Mouse (Mus musculus) kidney, adult 2 months (tissue): Measurements from ENCODE around the gene Ppdpf. TPM values are rescaled to one million over a fixed set of nuclear protein-coding genes. Genes with fewer than 3 reads are reported as not detected.

ENCODE experiments used
- DNase-seq: peaks from one replicate; pipeline ENCODE4 v3.0.0; 2021
- H3K27ac ChIP-seq: fragments of 200-500 bp; 2 replicates; pipeline ENCODE4 v1.5.1; 2012; ENCODE audit warnings: low read depth, low read length, control low read depth, inconsistent platforms; ENCODE audit not compliant: insufficient read depth
- H3K27me3 ChIP-seq: fragments of 200-500 bp; replicated peaks from 2 replicates; pipeline ENCODE4 v1.6.1; 2012; ENCODE audit warnings: mild to moderate bottlenecking, moderate library complexity, low read length, inconsistent platforms; ENCODE audit not compliant: control insufficient read depth, insufficient read depth
- H3K36me3 ChIP-seq: fragments of 200-500 bp; 2 replicates; pipeline ENCODE4 v1.6.1; 2012; ENCODE audit warnings: mild to moderate bottlenecking, moderate library complexity, low read length, inconsistent platforms; ENCODE audit not compliant: control insufficient read depth, insufficient read depth
- H3K4me1 ChIP-seq: fragments of 200-500 bp; 2 replicates; pipeline ENCODE4 v1.6.1; 2011; ENCODE audit warnings: low read length; ENCODE audit not compliant: control insufficient read depth, insufficient read depth
- H3K4me3 ChIP-seq: fragments of 200-500 bp; 2 replicates; pipeline ENCODE4 v1.5.1; 2011; ENCODE audit warnings: mild to moderate bottlenecking, low read depth, low read length, control low read depth; ENCODE audit not compliant: insufficient read depth
- CTCF ChIP-seq: fragments of 200-500 bp; conservative IDR thresholded peaks from 2 replicates; pipeline ENCODE4 v1.5.1; 2011; ENCODE audit warnings: low read depth, mild to moderate bottlenecking, control low read depth, low read length, moderate library complexity, mixed read lengths; ENCODE audit not compliant: insufficient read depth, insufficient read length
- POLR2A ChIP-seq: fragments of 200-500 bp; IDR thresholded peaks from one replicate; pipeline ENCODE4 v1.6.1; 2011; ENCODE audit warnings: low read depth, low read length, control low read depth
- WGBS: fragments of 180-500 bp; shearing (Covaris S2); methylation state at CpG from one replicate; pipeline ENCODE4 v1.1.7; 2018; 5-methylcytosine and 5-hydroxymethylcytosine counted together
- polyA plus RNA-seq: library from polyadenylated mRNA; depleted of rRNA; stranded (reverse); fragments of >200 nt; gene quantifications from 2 replicates; pipeline ENCODE4 v1.2.3, GENCODE M21; 2012

Ppdpf gene
- polyA plus RNA-seq, 1 experiment, result 162 TPM

GRCm38 (mm10) chr2:181147546-181148317, 39.3 kb upstream of the Ppdpf start:
- DNase-seq, result peak; percentile 42
- Histone ChIP-seq H3K27ac (no peak overlapping the region), H3K27me3 (no peaks in the 10 kb centered on the region), H3K36me3 (no peaks in the 10 kb centered on the region), H3K4me3 (peak overlapping the region; percentile 50), H3K4me1 (peaks cover 4% of the 10 kb centered on the region; the same call in 1 of the 2 replicates)
- TF ChIP-seq CTCF (no peak), POLR2A (no peak)
- 2% methylated on average over 54 of the region's 61 CpGs for WGBS

- no peak overlapping the region for H3K27ac ChIP-seq
- H3K4me3 ChIP-seq, result peak overlapping the region; percentile 50
- peaks cover 4% of the 10 kb centered on the region; the same call in 1 of the 2 replicates for H3K4me1 ChIP-seq
- no peak for DNase-seq
- no peaks in the 10 kb centered on the region for H3K36me3 ChIP-seq
- TF ChIP-seq CTCF (no peak), POLR2A (no peak)
- no peaks in the 10 kb centered on the region for H3K27me3 ChIP-seq
- 25% methylated on average over 22 of the region's 31 CpGs for WGBS
These were observed 38.6 kb upstream of the Ppdpf start for GRCm38 (mm10) chr2:181148318-181148955.

- Histone ChIP-seq H3K27ac (no peak overlapping the region), H3K36me3 (no peaks in the 10 kb centered on the region), H3K4me1 (peaks cover 4% of the 10 kb centered on the region; the same call in 1 of the 2 replicates), H3K4me3 (no peak overlapping the region), H3K27me3 (no peaks in the 10 kb centered on the region)
- 59% methylated on average over 6 of the region's 6 CpGs for WGBS
- no peak for DNase-seq
- TF ChIP-seq POLR2A (no peak), CTCF (no peak)
These were observed 36.8 kb upstream of the Ppdpf start for GRCm38 (mm10) chr2:181150281-181150680.

GRCm38 (mm10) chr2:181152701-181153100, 34.3 kb upstream of the Ppdpf start:
- DNase-seq, result no peak
- 93% methylated on average over 17 of the region's 17 CpGs for WGBS
- TF ChIP-seq CTCF (no peak), POLR2A (no peak)

GRCm38 (mm10) chr2:181153131-181153530, 33.9 kb upstream of the Ppdpf start:
- H3K36me3 ChIP-seq, result no peaks in the 10 kb centered on the region
- no peaks in the 10 kb centered on the region for H3K27me3 ChIP-seq
- no peak for TF ChIP-seq CTCF
- no peak for TF ChIP-seq POLR2A
- no peak overlapping the region for H3K27ac ChIP-seq
- H3K4me1 ChIP-seq, result peaks cover 4% of the 10 kb centered on the region; the same call in 1 of the 2 replicates
- WGBS, result 83% methylated on average over 1 of the region's 1 CpGs
- H3K4me3 ChIP-seq, result no peak overlapping the region
- DNase-seq, result no peak

More at GRCm38 (mm10) chr2:181152701-181153100, 34.3 kb upstream of the Ppdpf start:
- Histone ChIP-seq H3K36me3 (no peaks in the 10 kb centered on the region), H3K4me1 (peaks cover 4% of the 10 kb centered on the region; the same call in 1 of the 2 replicates), H3K27me3 (no peaks in the 10 kb centered on the region), H3K4me3 (no peak overlapping the region), H3K27ac (no peak overlapping the region)

- H3K27me3 ChIP-seq, result no peaks in the 10 kb centered on the region
- no peak overlapping the region for H3K27ac ChIP-seq
- TF ChIP-seq CTCF (peak; percentile 51), POLR2A (no peak)
- no peaks in the 10 kb centered on the region for H3K4me1 ChIP-seq
- DNase-seq, result peak; percentile 15
- H3K36me3 ChIP-seq, result no peaks in the 10 kb centered on the region
- H3K4me3 ChIP-seq, result no peak overlapping the region
- WGBS, result 7% methylated on average over 1 of the region's 1 CpGs
These were observed 33.2 kb upstream of the Ppdpf start for GRCm38 (mm10) chr2:181153837-181154236.

GRCm38 (mm10) chr2:181154361-181154760, 32.7 kb upstream of the Ppdpf start:
- no peak for DNase-seq
- Histone ChIP-seq H3K27ac (no peak overlapping the region), H3K4me3 (no peak overlapping the region), H3K27me3 (no peaks in the 10 kb centered on the region), H3K36me3 (no peaks in the 10 kb centered on the region), H3K4me1 (no peaks in the 10 kb centered on the region)
- WGBS, result 47% methylated on average over 3 of the region's 3 CpGs
- no peak for TF ChIP-seq CTCF
